Mouse (Mus musculus) liver, postnatal 0 days (tissue): ENCODE measurements at regions not wholly inside any gene's neighbourhood (a gene's known extent, or its start where the extent isn't known, plus 50 kb on each side); places are given as distances from the start of the nearest gene placed in this dataset.

Experiments used
- CTCF ChIP-seq: sonication (generic); IDR thresholded peaks from 2 replicates; pipeline ENCODE4 v1.5.1; 2016; ENCODE audit warnings: antibody characterized with exemption, low read depth
- EP300 ChIP-seq: IDR thresholded peaks from 2 replicates; pipeline ENCODE4 v1.6.1; 2016; ENCODE audit warnings: antibody characterized with exemption, low read depth, mild to moderate bottlenecking

- TF ChIP-seq EP300 = no peak
- TF ChIP-seq CTCF = no peak
Observed at GRCm38 (mm10) chr12:70658106-70658505, 167.2 kb upstream of the Frmd6 start.
